Mouse (Mus musculus): ENCODE results near the gene Wdsub1.

Wdsub1 gene

GRCm38 (mm10) chr2:59841189-59841939 lies 41.0 kb downstream of the Wdsub1 start:
- no peak for DNase-seq

GRCm38 (mm10) chr2:59840191-59840590 lies 42.2 kb downstream of the Wdsub1 start:
- DNase-seq = no peak

GRCm38 (mm10) chr2:59839755-59840154 lies 42.6 kb downstream of the Wdsub1 start:
- no peak for DNase-seq

GRCm38 (mm10) chr2:59838825-59839224 lies 43.6 kb downstream of the Wdsub1 start:
- DNase-seq = no peak

- DNase-seq = no peak
Measured at GRCm38 (mm10) chr2:59831831-59832230, 50.6 kb downstream of the Wdsub1 start.

GRCm38 (mm10) chr2:59830940-59831339 lies 51.5 kb downstream of the Wdsub1 start:
- no peak for DNase-seq

GRCm38 (mm10) chr2:59830151-59830550 lies 52.2 kb downstream of the Wdsub1 start:
- DNase-seq = no peak

GRCm38 (mm10) chr2:59829718-59830117 lies 52.7 kb downstream of the Wdsub1 start:
- DNase-seq = no peak

- peak; percentile 48 for DNase-seq
Measured at GRCm38 (mm10) chr2:59828777-59829508, 53.4 kb downstream of the Wdsub1 start.

GRCm38 (mm10) chr2:59828103-59828655 lies 54.2 kb downstream of the Wdsub1 start:
- DNase-seq = peak; percentile 28

GRCm38 (mm10) chr2:59825380-59825779 lies 57.0 kb downstream of the Wdsub1 start:
- DNase-seq = no peak

GRCm38 (mm10) chr2:59824289-59824688 lies 58.1 kb downstream of the Wdsub1 start:
- DNase-seq = peak; percentile 41

GRCm38 (mm10) chr2:59821044-59821443 lies 61.3 kb downstream of the Wdsub1 start:
- no peak for DNase-seq

- DNase-seq = no peak
Measured at GRCm38 (mm10) chr2:59820088-59820487, 62.3 kb downstream of the Wdsub1 start.

GRCm38 (mm10) chr2:59819415-59819814 lies 63.0 kb downstream of the Wdsub1 start:
- DNase-seq = no peak

GRCm38 (mm10) chr2:59818663-59819062 lies 63.7 kb downstream of the Wdsub1 start:
- no peak for DNase-seq

- DNase-seq = no peak
Measured at GRCm38 (mm10) chr2:59814997-59815396, 67.4 kb downstream of the Wdsub1 start.

- DNase-seq = no peak
Measured at GRCm38 (mm10) chr2:59813457-59813856, 68.9 kb downstream of the Wdsub1 start.

GRCm38 (mm10) chr2:59812641-59813040 lies 69.8 kb downstream of the Wdsub1 start:
- DNase-seq = no peak

- DNase-seq = no peak
Measured at GRCm38 (mm10) chr2:59811247-59811646, 71.1 kb downstream of the Wdsub1 start.

GRCm38 (mm10) chr2:59810039-59810438 lies 72.4 kb downstream of the Wdsub1 start:
- no peak for DNase-seq

GRCm38 (mm10) chr2:59808608-59809007 lies 73.8 kb downstream of the Wdsub1 start:
- DNase-seq = no peak

GRCm38 (mm10) chr2:59806038-59806437 lies 76.4 kb downstream of the Wdsub1 start:
- DNase-seq = no peak

GRCm38 (mm10) chr2:59805595-59805994 lies 76.8 kb downstream of the Wdsub1 start:
- no peak for DNase-seq

All from layer of hippocampus, adult 9-11 months (tissue).